Mouse (Mus musculus) ES-CJ7 (cell line): Measurements from ENCODE around the gene Tef.

Experiments
- DNase-seq: peaks from one replicate; pipeline ENCODE4 v3.0.0; 2011; ENCODE audit warnings: low read depth, low spot score

The Tef gene

GRCm38 (mm10) chr15:81798421-81798820, 3.8 kb upstream of the Tef start:
- no peak for DNase-seq

GRCm38 (mm10) chr15:81800391-81800790, 1.8 kb upstream of the Tef start:
- DNase-seq: no peak

GRCm38 (mm10) chr15:81802941-81803351, 725 bp downstream of the Tef start:
- no peak for DNase-seq

- DNase-seq: no peak
Measured at GRCm38 (mm10) chr15:81803425-81803951, 1.3 kb downstream of the Tef start.

GRCm38 (mm10) chr15:81804172-81804571, 2.0 kb downstream of the Tef start:
- no peak for DNase-seq

- no peak for DNase-seq
Measured at GRCm38 (mm10) chr15:81804883-81805282, 2.7 kb downstream of the Tef start.

GRCm38 (mm10) chr15:81805624-81806023, 3.4 kb downstream of the Tef start:
- DNase-seq: no peak

GRCm38 (mm10) chr15:81806621-81807404, 4.6 kb downstream of the Tef start:
- no peak for DNase-seq

- DNase-seq: no peak
Measured at GRCm38 (mm10) chr15:81808799-81809198, 6.6 kb downstream of the Tef start.

GRCm38 (mm10) chr15:81809550-81809949, 7.3 kb downstream of the Tef start:
- DNase-seq: no peak

- peak; percentile 35 for DNase-seq
Measured at GRCm38 (mm10) chr15:81810150-81810549, 7.9 kb downstream of the Tef start.

GRCm38 (mm10) chr15:81810671-81811598, 8.7 kb downstream of the Tef start:
- DNase-seq: peak; percentile 99

GRCm38 (mm10) chr15:81811599-81811996, 9.4 kb downstream of the Tef start:
- DNase-seq: no peak

GRCm38 (mm10) chr15:81812287-81812686, 10.1 kb downstream of the Tef start:
- DNase-seq: no peak

GRCm38 (mm10) chr15:81812696-81813631, 10.7 kb downstream of the Tef start:
- DNase-seq: no peak

GRCm38 (mm10) chr15:81813986-81814705, 11.9 kb downstream of the Tef start:
- no peak for DNase-seq

GRCm38 (mm10) chr15:81814716-81815370, 12.6 kb downstream of the Tef start:
- DNase-seq: no peak

- no peak for DNase-seq
Measured at GRCm38 (mm10) chr15:81818404-81818803, 16.2 kb downstream of the Tef start.

- DNase-seq: no peak
Measured at GRCm38 (mm10) chr15:81822631-81823030, 20.4 kb downstream of the Tef start.

- no peak for DNase-seq
Measured at GRCm38 (mm10) chr15:81824832-81825231, 22.6 kb downstream of the Tef start.
